Mouse (Mus musculus): ENCODE measurements around the gene St6galnac3. TPM values are rescaled to one million over a fixed set of nuclear protein-coding genes. Genes with fewer than 3 reads are reported as not detected.

Gene St6galnac3
- polyA plus RNA-seq, 1 experiment from 2014 or later = 15.8 TPM

DNA sequence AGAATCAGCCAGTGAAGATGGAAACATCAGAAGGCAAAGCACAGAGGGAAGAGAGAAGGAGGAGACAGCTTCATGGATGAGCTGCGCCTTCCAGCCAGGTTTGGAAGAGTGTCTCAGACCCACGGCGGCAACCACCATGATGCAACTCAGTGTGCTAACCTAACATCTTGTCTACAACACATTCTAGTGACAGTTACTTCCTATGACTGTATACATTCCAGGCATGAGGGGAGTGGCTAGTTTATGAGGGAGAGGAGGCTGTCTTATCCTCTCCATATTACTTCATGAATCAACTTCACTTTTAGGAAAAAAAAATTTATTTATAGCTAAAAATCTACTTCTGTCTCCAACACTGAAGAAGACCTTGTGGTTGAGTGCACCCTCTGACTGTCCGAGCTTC lies 264.8 kb downstream of the St6galnac3 start:
- H3K9me3 ChIP-seq (replicated peaks) = no peaks in the 10 kb centered on the region

DNA sequence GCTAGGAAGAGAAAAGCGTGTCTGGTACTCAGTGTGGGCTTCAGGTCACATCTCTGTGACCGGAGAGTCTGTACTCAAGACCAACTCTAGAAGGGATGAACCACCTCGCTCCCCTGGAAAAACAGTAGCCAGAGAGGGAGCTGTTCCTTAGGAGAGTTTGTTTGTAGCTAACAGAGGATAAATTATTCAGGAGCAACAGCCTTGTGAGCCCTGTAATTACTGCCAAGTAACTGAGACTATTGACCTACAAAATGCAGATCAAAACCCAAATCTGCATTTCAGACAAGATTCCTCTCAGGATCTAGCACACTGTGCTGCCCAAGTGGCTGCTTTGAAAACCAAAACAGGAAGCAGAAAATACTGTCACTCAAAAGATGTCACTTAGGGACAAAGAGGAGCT lies 266.4 kb downstream of the St6galnac3 start:
- ATAC-seq (replicated peaks; ENCODE audit: insufficient number of reproducible peaks, insufficient read depth, low FRiP score, low read depth) = no peak
- Histone ChIP-seq H3K9me3 (replicated peaks) (no peaks in the 10 kb centered on the region), H3K36me3 (no peaks in the 10 kb centered on the region), H3K9ac (no peak overlapping the region), H3K4me1 (replicated peaks) (no peaks in the 10 kb centered on the region), H3K27ac (no peak overlapping the region), H3K4me2 (no peak overlapping the region), H3K27me3 (no peaks in the 10 kb centered on the region), H3K4me3 (no peak overlapping the region)
- 73% methylated on average over 3 of the region's 3 CpGs for WGBS

More for the DNA sequence above, 264.8 kb downstream of the St6galnac3 start:
- no peak overlapping the region for H3K27ac ChIP-seq
- H3K4me2 ChIP-seq = no peak overlapping the region
- WGBS = 87% methylated on average over 4 of the region's 4 CpGs
- H3K36me3 ChIP-seq = no peaks in the 10 kb centered on the region
- ATAC-seq (replicated peaks; ENCODE audit: insufficient number of reproducible peaks, insufficient read depth, low FRiP score, low read depth) = no peak
- H3K4me1 ChIP-seq (replicated peaks) = no peaks in the 10 kb centered on the region
- no peak overlapping the region for H3K9ac ChIP-seq
- no peak overlapping the region for H3K4me3 ChIP-seq
- no peaks in the 10 kb centered on the region for H3K27me3 ChIP-seq

- WGBS = 90% methylated on average over 4 of the region's 4 CpGs
- no peak overlapping the region for H3K27ac ChIP-seq
- H3K9ac ChIP-seq = no peak overlapping the region
- H3K4me2 ChIP-seq = no peak overlapping the region
- H3K36me3 ChIP-seq = no peaks in the 10 kb centered on the region
- no peak overlapping the region for H3K4me3 ChIP-seq
- no peaks in the 10 kb centered on the region for H3K27me3 ChIP-seq
- H3K4me1 ChIP-seq (replicated peaks) = no peaks in the 10 kb centered on the region
- H3K9me3 ChIP-seq (replicated peaks) = no peaks in the 10 kb centered on the region
- no peak for ATAC-seq (replicated peaks; ENCODE audit: insufficient number of reproducible peaks, insufficient read depth, low FRiP score, low read depth)
Measured at GRCm38 (mm10) chr3:153457701-153458100, 267.3 kb downstream of the St6galnac3 start.

- H3K9ac ChIP-seq = no peak overlapping the region
- no peaks in the 10 kb centered on the region for H3K27me3 ChIP-seq
- no peaks in the 10 kb centered on the region for H3K9me3 ChIP-seq (replicated peaks)
- ATAC-seq (replicated peaks; ENCODE audit: insufficient number of reproducible peaks, insufficient read depth, low FRiP score, low read depth) = no peak
- no peak overlapping the region for H3K27ac ChIP-seq
- WGBS = 60% methylated on average over 2 of the region's 2 CpGs
- no peaks in the 10 kb centered on the region for H3K4me1 ChIP-seq (replicated peaks)
- no peak overlapping the region for H3K4me2 ChIP-seq
- H3K36me3 ChIP-seq = no peaks in the 10 kb centered on the region
- H3K4me3 ChIP-seq = no peak overlapping the region
Measured at GRCm38 (mm10) chr3:153457203-153457602, 267.8 kb downstream of the St6galnac3 start.

GRCm38 (mm10) chr3:153456227-153456626 lies 268.7 kb downstream of the St6galnac3 start:
- Histone ChIP-seq H3K4me3 (no peak overlapping the region), H3K4me2 (no peak overlapping the region), H3K9ac (no peak overlapping the region), H3K27ac (no peak overlapping the region), H3K4me1 (replicated peaks) (no peaks in the 10 kb centered on the region), H3K27me3 (no peaks in the 10 kb centered on the region), H3K9me3 (replicated peaks) (no peaks in the 10 kb centered on the region), H3K36me3 (no peaks in the 10 kb centered on the region)
- no peak for ATAC-seq (replicated peaks; ENCODE audit: insufficient number of reproducible peaks, insufficient read depth, low FRiP score, low read depth)
- WGBS = 79% methylated on average over 5 of the region's 5 CpGs

DNA sequence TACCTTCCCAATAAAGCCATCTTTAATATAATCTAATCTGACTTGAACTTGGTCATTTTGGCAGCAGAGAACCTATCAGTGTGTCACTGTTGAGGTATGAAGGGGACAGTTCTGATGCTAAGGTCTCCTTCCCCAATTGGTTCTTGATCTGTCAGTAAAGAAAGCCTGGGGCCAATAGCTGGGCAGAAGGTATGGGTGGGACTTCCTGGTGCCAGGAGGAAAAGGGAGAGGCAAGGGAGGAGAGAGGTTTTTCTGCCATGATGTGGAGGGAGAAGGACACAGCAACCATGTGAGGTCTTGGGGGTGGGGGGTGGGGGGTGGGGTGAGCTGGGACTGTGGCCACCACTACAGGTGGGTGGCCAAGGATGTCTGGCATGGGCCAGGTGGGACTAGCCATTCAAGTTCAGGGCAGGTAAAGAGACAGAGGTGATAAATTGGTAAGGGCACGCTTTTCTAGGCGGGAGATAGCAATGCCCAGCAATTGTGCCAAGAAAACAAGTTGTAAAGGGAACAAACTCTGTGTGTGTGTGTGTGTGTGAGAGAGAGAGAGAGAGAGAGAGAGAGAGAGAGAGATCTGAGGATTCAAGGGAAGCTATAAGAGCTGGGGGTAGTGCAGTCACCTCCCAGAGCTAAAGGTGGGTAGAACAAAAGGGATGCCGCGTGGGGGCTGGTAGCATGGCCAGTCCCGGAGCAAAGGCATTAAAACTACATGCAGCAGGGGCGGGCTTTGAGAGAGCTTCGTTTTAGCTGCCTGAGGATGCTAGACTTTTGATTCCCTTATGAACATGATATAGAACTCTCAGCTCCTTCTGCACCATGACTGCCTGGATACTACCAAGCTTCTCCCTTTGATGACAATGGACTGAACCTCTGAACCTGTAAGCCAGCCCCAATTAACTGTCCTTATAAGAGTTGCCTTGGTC lies 271.6 kb downstream of the St6galnac3 start:
- H3K4me1 ChIP-seq (replicated peaks) = no peaks in the 10 kb centered on the region
- WGBS = 84% methylated on average over 7 of the region's 7 CpGs
- no peak overlapping the region for H3K4me3 ChIP-seq
- ATAC-seq (replicated peaks; ENCODE audit: insufficient number of reproducible peaks, insufficient read depth, low FRiP score, low read depth) = no peak
- H3K9me3 ChIP-seq (replicated peaks) = no peaks in the 10 kb centered on the region
- no peak overlapping the region for H3K9ac ChIP-seq
- H3K27me3 ChIP-seq = no peaks in the 10 kb centered on the region
- no peak overlapping the region for H3K27ac ChIP-seq
- no peak overlapping the region for H3K4me2 ChIP-seq
- no peaks in the 10 kb centered on the region for H3K36me3 ChIP-seq

DNA sequence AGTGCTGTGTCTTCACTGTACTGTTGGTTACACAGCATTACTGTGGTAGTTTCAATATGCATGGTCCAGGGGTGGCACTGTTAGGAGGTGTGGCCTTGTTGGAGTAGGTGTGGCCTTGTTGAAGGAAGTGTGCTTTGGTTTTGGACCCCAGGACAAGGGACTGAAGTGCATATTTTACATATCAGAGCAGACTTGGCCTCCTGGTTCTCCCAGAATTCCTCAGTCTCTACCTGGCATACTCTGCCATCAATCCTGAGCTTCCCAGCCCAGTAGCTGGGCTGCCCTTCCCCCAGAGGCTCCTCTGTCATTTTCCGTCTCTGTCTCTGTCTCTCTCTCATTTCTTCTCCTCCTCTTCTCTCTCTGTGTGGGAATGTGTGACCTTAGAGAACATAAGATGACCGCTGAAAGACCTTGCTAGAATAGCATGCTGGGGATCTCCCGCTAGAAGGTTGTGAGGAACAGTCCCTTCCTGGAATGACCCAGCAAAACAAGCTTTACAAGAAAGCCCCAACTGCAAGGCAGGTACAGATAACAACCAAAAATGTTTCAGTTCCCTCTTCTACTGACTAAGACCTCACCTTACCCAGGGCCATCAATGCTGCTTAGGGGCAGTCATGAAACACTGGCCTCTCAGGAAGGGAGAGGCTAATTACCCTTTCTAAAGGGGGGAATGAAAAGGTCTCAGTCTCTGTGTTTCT lies 272.5 kb downstream of the St6galnac3 start:
- Histone ChIP-seq H3K4me3 (no peak overlapping the region), H3K4me2 (no peak overlapping the region), H3K9me3 (replicated peaks) (no peaks in the 10 kb centered on the region), H3K4me1 (replicated peaks) (no peaks in the 10 kb centered on the region), H3K27ac (no peak overlapping the region), H3K36me3 (no peaks in the 10 kb centered on the region), H3K27me3 (no peaks in the 10 kb centered on the region), H3K9ac (no peak overlapping the region)
- ATAC-seq (replicated peaks; ENCODE audit: insufficient number of reproducible peaks, insufficient read depth, low FRiP score, low read depth) = no peak
- 85% methylated on average over 3 of the region's 3 CpGs for WGBS

DNA sequence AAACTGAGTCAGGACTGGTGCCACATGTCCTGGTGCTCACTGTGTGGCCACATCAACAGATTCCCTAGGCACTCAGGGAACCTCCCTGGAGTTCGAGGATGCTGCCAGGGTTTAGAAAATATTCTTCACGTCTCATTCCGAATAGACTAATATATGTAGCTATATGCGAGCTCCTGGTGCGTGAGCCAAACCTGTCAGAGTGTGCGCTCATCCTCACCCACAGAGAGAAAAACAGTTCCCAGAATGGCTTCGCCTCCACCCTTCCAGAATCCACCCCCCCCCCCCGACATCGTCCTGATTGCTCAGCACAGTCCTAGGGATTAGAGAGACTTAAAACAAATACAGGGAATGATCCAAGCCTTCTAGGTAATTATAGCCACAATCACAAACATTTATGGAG lies 283.6 kb downstream of the St6galnac3 start:
- no peaks in the 10 kb centered on the region for H3K27me3 ChIP-seq
- ATAC-seq (replicated peaks; ENCODE audit: insufficient number of reproducible peaks, insufficient read depth, low FRiP score, low read depth) = no peak
- no peaks in the 10 kb centered on the region for H3K4me1 ChIP-seq (replicated peaks)
- no peak overlapping the region for H3K4me2 ChIP-seq
- no peak overlapping the region for H3K27ac ChIP-seq
- no peak overlapping the region for H3K4me3 ChIP-seq
- WGBS = 83% methylated on average over 9 of the region's 9 CpGs
- H3K9ac ChIP-seq = no peak overlapping the region
- no peaks in the 10 kb centered on the region for H3K9me3 ChIP-seq (replicated peaks)
- H3K36me3 ChIP-seq = no peaks in the 10 kb centered on the region

DNA sequence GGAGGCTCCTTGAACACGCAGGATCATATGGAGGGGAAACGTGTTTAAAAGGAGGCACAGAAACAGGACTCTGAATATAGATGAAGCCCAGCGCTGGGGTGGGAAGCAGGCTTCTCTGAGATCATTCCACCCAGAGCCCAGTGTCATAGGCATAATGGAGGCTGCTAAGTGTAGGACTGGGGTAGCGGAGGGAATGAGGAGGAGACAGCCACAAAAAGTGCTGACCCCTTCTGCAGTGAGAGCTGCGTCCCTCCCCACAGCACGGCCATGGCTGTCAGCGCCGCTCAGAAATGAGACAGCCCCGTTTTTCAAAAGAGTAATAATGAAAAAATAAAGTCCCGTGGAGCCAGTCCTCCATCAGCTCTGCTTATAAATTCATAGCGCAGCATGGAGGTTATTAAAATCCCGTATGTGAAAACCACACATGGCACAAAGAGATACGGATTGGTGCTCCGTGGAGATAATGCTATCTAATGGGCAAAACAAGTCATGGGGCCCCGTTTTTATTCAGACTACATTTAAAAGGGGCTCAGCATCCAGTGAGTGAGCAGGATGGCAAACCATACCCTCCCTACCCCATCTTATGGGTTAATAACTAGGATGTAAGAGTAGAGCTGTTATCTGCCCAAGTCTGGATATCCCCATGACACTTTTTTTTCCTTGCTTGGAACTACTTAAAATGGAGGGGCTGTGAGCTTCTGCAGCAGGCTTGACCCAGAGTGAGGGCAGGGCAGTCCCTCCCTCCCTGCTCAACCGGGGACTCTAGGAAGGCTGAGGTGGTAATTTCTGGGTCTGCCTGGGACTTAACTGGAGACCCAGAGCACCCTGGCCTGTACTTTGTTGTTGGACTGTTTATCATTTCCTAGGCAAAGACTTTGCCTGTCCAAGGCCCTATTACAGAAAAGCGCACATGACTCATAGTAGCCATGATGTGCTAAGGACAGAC lies 288.6 kb downstream of the St6galnac3 start:
- Histone ChIP-seq H3K9me3 (replicated peaks) (no peaks in the 10 kb centered on the region), H3K27me3 (no peaks in the 10 kb centered on the region), H3K4me2 (no peak overlapping the region), H3K27ac (no peak overlapping the region), H3K4me3 (no peak overlapping the region), H3K9ac (no peak overlapping the region), H3K4me1 (replicated peaks) (no peaks in the 10 kb centered on the region), H3K36me3 (no peaks in the 10 kb centered on the region)
- WGBS = 74% methylated on average over 17 of the region's 17 CpGs
- no peak for ATAC-seq (replicated peaks; ENCODE audit: insufficient number of reproducible peaks, insufficient read depth, low FRiP score, low read depth)

GRCm38 (mm10) chr3:153433010-153433409 lies 292.0 kb downstream of the St6galnac3 start:
- no peaks in the 10 kb centered on the region for H3K36me3 ChIP-seq
- no peak overlapping the region for H3K4me3 ChIP-seq
- no peaks in the 10 kb centered on the region for H3K27me3 ChIP-seq
- 87% methylated on average over 8 of the region's 8 CpGs for WGBS
- H3K4me2 ChIP-seq = no peak overlapping the region
- no peak overlapping the region for H3K27ac ChIP-seq
- no peak for ATAC-seq (replicated peaks; ENCODE audit: insufficient number of reproducible peaks, insufficient read depth, low FRiP score, low read depth)
- H3K9me3 ChIP-seq (replicated peaks) = no peaks in the 10 kb centered on the region
- no peaks in the 10 kb centered on the region for H3K4me1 ChIP-seq (replicated peaks)
- H3K9ac ChIP-seq = no peak overlapping the region
